Comparison of ENCODE assay signal across 8 mouse cellular contexts in the genomic region with DNA sequence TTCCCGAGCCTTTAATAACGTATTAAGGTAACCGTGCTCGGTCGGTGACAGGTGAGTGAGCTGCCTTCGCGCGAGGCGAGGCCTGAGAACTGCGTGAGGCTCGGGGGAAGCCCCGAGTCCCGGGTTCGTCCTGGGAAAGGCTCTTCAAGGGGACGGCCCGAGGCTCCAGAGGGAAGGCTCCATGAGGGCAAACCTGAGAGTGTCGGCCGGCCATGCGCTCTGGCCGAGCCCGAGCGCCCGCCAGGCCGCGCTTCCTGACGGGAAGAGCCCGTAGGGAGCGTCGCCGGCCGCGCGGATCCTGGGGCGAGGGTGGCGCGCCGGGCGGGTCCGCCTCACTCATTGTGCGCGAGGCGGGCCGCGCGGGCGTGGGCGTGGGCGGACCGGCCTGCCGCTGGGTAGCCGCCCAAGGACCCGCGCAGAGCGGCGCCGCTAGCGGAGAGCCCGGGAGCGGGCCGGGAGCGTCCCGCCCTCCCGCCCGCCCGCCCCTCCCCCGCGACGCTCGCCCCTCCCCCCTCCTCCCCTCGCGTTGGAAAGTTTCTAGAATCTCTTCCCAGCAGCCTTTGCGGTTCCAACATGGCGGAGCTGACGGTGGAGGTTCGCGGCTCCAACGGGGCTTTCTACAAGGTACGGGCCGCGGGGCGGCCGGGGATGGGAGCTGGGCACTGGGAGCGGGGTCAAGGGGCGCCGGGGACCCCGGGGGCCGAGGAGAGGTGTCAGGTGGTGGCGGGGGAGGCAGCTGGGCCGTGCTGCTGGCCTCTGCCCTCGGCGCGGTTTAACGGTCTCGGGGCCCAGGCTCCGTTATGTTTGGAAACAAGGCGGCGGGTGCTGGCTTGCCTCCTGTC. TPM values are rescaled to one million over a fixed set of nuclear protein-coding genes. Genes with fewer than 3 reads are reported as not detected.
DNase-seq lines count a peak whose midpoint lies in the region; ATAC-seq lines count a peak whose summit lies in the region.

A gene (plus strand): TSS at position 404 of the 842 bp plus-strand sequence.

- H3K4me3 ChIP-seq in brown adipose tissue, adult 24 weeks (ENCODE audit: insufficient read depth, low read depth, low read length), result peak within 1 kb of the TSS; percentile 98
- H3K4me3 ChIP-seq in heart, embryonic 12.5 days, result peak within 1 kb of the TSS; percentile 76
- H3K4me3 ChIP-seq in kidney, embryonic 16.5 days (ENCODE audit: low read length), result peak within 1 kb of the TSS; percentile 95

- H3K4me1 ChIP-seq in brown adipose tissue, adult 24 weeks (ENCODE audit: control insufficient read depth, insufficient read depth, insufficient read length, low read length), result no peaks in the 10 kb centered on the region; the same call in 1 of the 2 replicates
- H3K4me1 ChIP-seq in heart, embryonic 12.5 days (replicated peaks), result peaks cover 15% of the 10 kb centered on the region
- peaks cover 6% of the 10 kb centered on the region for H3K4me1 ChIP-seq in kidney, embryonic 16.5 days (ENCODE audit: insufficient read depth, low read length)

- H3K27me3 ChIP-seq in heart, embryonic 12.5 days (replicated peaks), result no peaks in the 10 kb centered on the region
- H3K27me3 ChIP-seq in kidney, embryonic 16.5 days (ENCODE audit: insufficient read depth, low read length), result no peaks in the 10 kb centered on the region

- DNase-seq in CD4-positive helper T cell, adult 2 months (ENCODE audit: low read depth, low spot score), result peak; percentile 85
- DNase-seq in liver, result peak; percentile 92
- peak; percentile 20 to 58 for DNase-seq in monocyte, adult 2 months (ENCODE audit: low read depth in 1 of 2, low spot score in 2 of 2)
- DNase-seq in spleen, postnatal 14 days (ENCODE audit: low spot score in 2 of 2), result peak; percentile 67 to 75

- H3K9ac ChIP-seq in heart, embryonic 12.5 days, result peak within 1 kb of the TSS; percentile 97
- peak within 1 kb of the TSS; percentile 89 for H3K9ac ChIP-seq in kidney, embryonic 16.5 days (replicated peaks; ENCODE audit: low read length)

- under 1% methylated on average over 89 of the region's 97 CpGs for WGBS in heart, embryonic 12.5 days
- WGBS in kidney, embryonic 16.5 days, result under 1% methylated on average over 54 of the region's 97 CpGs

- peaks cover under 1% of the 10 kb centered on the region; the same call in 1 of the 2 replicates for H3K9me3 ChIP-seq in heart, embryonic 12.5 days (replicated peaks)
- H3K9me3 ChIP-seq in kidney, embryonic 16.5 days (ENCODE audit: low read length), result no peaks in the 10 kb centered on the region

- peak; percentile 96 for ATAC-seq in erythroid progenitor cell, adult 5-6 weeks (replicated peaks; ENCODE audit: low FRiP score, poor library complexity, severe bottlenecking)
- ATAC-seq in heart, embryonic 12.5 days (ENCODE audit: insufficient number of reproducible peaks, low FRiP score), result peak; percentile 98
- ATAC-seq in kidney, embryonic 16.5 days (ENCODE audit: low FRiP score, low TSS enrichment), result peak; percentile 98

- no peaks in the 10 kb centered on the region for H3K36me3 ChIP-seq in heart, embryonic 12.5 days
- H3K36me3 ChIP-seq in kidney, embryonic 16.5 days (ENCODE audit: insufficient read depth, low read length), result no peaks in the 10 kb centered on the region

- H3K4me2 ChIP-seq in heart, embryonic 12.5 days, result peak within 1 kb of the TSS; percentile 71
- H3K4me2 ChIP-seq in kidney, embryonic 16.5 days (replicated peaks; ENCODE audit: low read depth, low read length), result peak within 1 kb of the TSS; percentile 80

- peak within 1 kb of the TSS; percentile 95 for H3K27ac ChIP-seq in brown adipose tissue, adult 24 weeks (replicated peaks; ENCODE audit: low read depth, low read length)
- H3K27ac ChIP-seq in heart, embryonic 12.5 days (ENCODE audit: poor library complexity, severe bottlenecking), result peak within 1 kb of the TSS; percentile 93
- peak within 1 kb of the TSS; percentile 88 for H3K27ac ChIP-seq in kidney, embryonic 16.5 days (ENCODE audit: low read length)

RNA-seq across cellular contexts. Expression of the gene that starts here (rescaled TPM):
- polyA plus RNA-seq in brown adipose tissue, adult 24 weeks (2012; ENCODE audit: insufficient read depth, insufficient read length, missing spikeins), result 95.6 and 116 TPM in 2 replicates
- total RNA-seq in erythroid progenitor cell, adult 5-6 weeks (2015; ENCODE audit: low replicate concordance), result 83.4 and 96.6 TPM in 2 replicates
- total RNA-seq in erythroid progenitor cell, adult 5-6 weeks (2017; ENCODE audit: low replicate concordance), result 103 and 151 TPM in 2 replicates
- 76.1 and 79.7 TPM in 2 replicates for polyA plus RNA-seq in heart, embryonic 12.5 days (2016; fragmentation: Nextera tagmentation; extraction: Ambion mirVana)
- 55.9 and 57.6 TPM in 2 replicates for polyA plus RNA-seq in kidney, embryonic 16.5 days (2015; fragmentation: Nextera tagmentation; extraction: Ambion mirVana)

Comparison
In these comparisons a context has a peak if more than half of its experiments do, and no peak if none do; other contexts are left out.
1. Peak in every context shown above with its lines: DNase-seq, ATAC-seq, H3K4me3 ChIP-seq and H3K27ac ChIP-seq.
2. DNase-seq: peak in every context shown above with its lines; median percentile 92 in liver; 85 in CD4-positive helper T cell, adult 2 months; 71 in spleen, postnatal 14 days; 39 in monocyte, adult 2 months.